Mouse (Mus musculus) brown adipose tissue, adult 24 weeks (tissue): ENCODE measurements around the gene Ehd3. TPM values are rescaled to one million over a fixed set of nuclear protein-coding genes. Genes with fewer than 3 reads are reported as not detected.

Source experiments
- H3K27ac ChIP-seq: fragments of 200-500 bp; replicated peaks from 2 replicates; pipeline ENCODE4 v1.5.1; 2012; ENCODE audit warnings: low read depth, mild to moderate bottlenecking, low read length
- H3K4me1 ChIP-seq: fragments of 200-500 bp; 2 replicates; pipeline ENCODE4 v1.6.1; 2012; ENCODE audit warnings: low read length, mixed read lengths; ENCODE audit not compliant: control insufficient read depth, insufficient read depth, insufficient read length
- H3K4me3 ChIP-seq: fragments of 200-500 bp; 2 replicates; pipeline ENCODE4 v1.5.1; 2012; ENCODE audit warnings: low read depth, mild to moderate bottlenecking, low read length, moderate library complexity; ENCODE audit not compliant: insufficient read depth
- polyA plus RNA-seq: library from polyadenylated mRNA; stranded (reverse); fragments of >200 nt; gene quantifications from 2 replicates; pipeline ENCODE4 v1.2.4, GENCODE M21; 2012; ENCODE audit not compliant: missing spikeins, insufficient read depth, insufficient read length

The Ehd3 gene
- polyA plus RNA-seq, 1 experiment: 6.0 TPM

GRCm38 (mm10) chr17:73817697-73818380 is 13.9 kb downstream of the Ehd3 start:
- no peak overlapping the region for H3K27ac ChIP-seq
- no peak overlapping the region for H3K4me3 ChIP-seq
- 0 out of 2 replicates have a peak, but pooled peaks cover 2% of the 10 kb centered on the region for H3K4me1 ChIP-seq

GRCm38 (mm10) chr17:73818936-73819335 is 15.0 kb downstream of the Ehd3 start:
- 0 out of 2 replicates have a peak, but pooled peaks cover 2% of the 10 kb centered on the region for H3K4me1 ChIP-seq
- H3K27ac ChIP-seq: no peak overlapping the region
- H3K4me3 ChIP-seq: no peak overlapping the region

- no peak overlapping the region for H3K4me3 ChIP-seq
- 0 out of 2 replicates have a peak, but pooled peaks cover 2% of the 10 kb centered on the region for H3K4me1 ChIP-seq
- no peak overlapping the region for H3K27ac ChIP-seq
Measured at GRCm38 (mm10) chr17:73820726-73821125, 16.8 kb downstream of the Ehd3 start.

GRCm38 (mm10) chr17:73822255-73822654 is 18.3 kb downstream of the Ehd3 start:
- no peak overlapping the region for H3K27ac ChIP-seq
- peaks cover 5% of the 10 kb centered on the region; the same call in 1 of the 2 replicates for H3K4me1 ChIP-seq
- H3K4me3 ChIP-seq: no peak overlapping the region

- Histone ChIP-seq H3K27ac (no peak overlapping the region), H3K4me3 (no peak overlapping the region), H3K4me1 (peaks cover 5% of the 10 kb centered on the region; the same call in 1 of the 2 replicates)
Measured at GRCm38 (mm10) chr17:73823121-73824021, 19.4 kb downstream of the Ehd3 start.

- Histone ChIP-seq H3K4me3 (no peak overlapping the region), H3K4me1 (peaks cover 5% of the 10 kb centered on the region; the same call in 1 of the 2 replicates), H3K27ac (no peak overlapping the region)
Measured at GRCm38 (mm10) chr17:73824022-73824340, 20.0 kb downstream of the Ehd3 start.

- Histone ChIP-seq H3K4me1 (peaks cover 2% of the 10 kb centered on the region; the same call in 1 of the 2 replicates), H3K27ac (no peak overlapping the region), H3K4me3 (no peak overlapping the region)
Measured at GRCm38 (mm10) chr17:73826106-73826505, 22.2 kb downstream of the Ehd3 start.

GRCm38 (mm10) chr17:73827446-73827845 is 23.5 kb downstream of the Ehd3 start:
- Histone ChIP-seq H3K27ac (no peak overlapping the region), H3K4me1 (peaks cover 2% of the 10 kb centered on the region; the same call in 1 of the 2 replicates), H3K4me3 (no peak overlapping the region)

- Histone ChIP-seq H3K4me3 (no peak overlapping the region), H3K27ac (no peak overlapping the region), H3K4me1 (peaks cover 2% of the 10 kb centered on the region; the same call in 1 of the 2 replicates)
Measured at GRCm38 (mm10) chr17:73830511-73830910, 26.6 kb downstream of the Ehd3 start.

GRCm38 (mm10) chr17:73831427-73831826 is 27.5 kb downstream of the Ehd3 start:
- H3K4me1 ChIP-seq: no peaks in the 10 kb centered on the region
- H3K4me3 ChIP-seq: no peak overlapping the region
- H3K27ac ChIP-seq: no peak overlapping the region

GRCm38 (mm10) chr17:73832901-73833300 is 29.0 kb downstream of the Ehd3 start:
- H3K4me1 ChIP-seq: no peaks in the 10 kb centered on the region
- H3K4me3 ChIP-seq: no peak overlapping the region
- no peak overlapping the region for H3K27ac ChIP-seq

GRCm38 (mm10) chr17:73833474-73833873 is 29.5 kb downstream of the Ehd3 start:
- Histone ChIP-seq H3K27ac (no peak overlapping the region), H3K4me3 (no peak overlapping the region), H3K4me1 (no peaks in the 10 kb centered on the region)

- no peak overlapping the region for H3K27ac ChIP-seq
- no peaks in the 10 kb centered on the region for H3K4me1 ChIP-seq
- H3K4me3 ChIP-seq: no peak overlapping the region
Measured at GRCm38 (mm10) chr17:73836601-73837000, 32.7 kb downstream of the Ehd3 start.

GRCm38 (mm10) chr17:73837244-73837643 is 33.3 kb downstream of the Ehd3 start:
- no peak overlapping the region for H3K4me3 ChIP-seq

GRCm38 (mm10) chr17:73839086-73839835 is 35.3 kb downstream of the Ehd3 start:
- H3K4me3 ChIP-seq: no peak overlapping the region
- no peaks in the 10 kb centered on the region for H3K4me1 ChIP-seq
- H3K27ac ChIP-seq: no peak overlapping the region

More at GRCm38 (mm10) chr17:73837244-73837643, 33.3 kb downstream of the Ehd3 start:
- no peak overlapping the region for H3K27ac ChIP-seq
- no peaks in the 10 kb centered on the region for H3K4me1 ChIP-seq
